Mouse (Mus musculus): ENCODE data around the gene L3mbtl4. TPM values are rescaled to one million over a fixed set of nuclear protein-coding genes. Genes with fewer than 3 reads are reported as not detected.

The L3mbtl4 gene
- total RNA-seq, 1 experiment from 2014 or later = 0.37 TPM

DNA sequence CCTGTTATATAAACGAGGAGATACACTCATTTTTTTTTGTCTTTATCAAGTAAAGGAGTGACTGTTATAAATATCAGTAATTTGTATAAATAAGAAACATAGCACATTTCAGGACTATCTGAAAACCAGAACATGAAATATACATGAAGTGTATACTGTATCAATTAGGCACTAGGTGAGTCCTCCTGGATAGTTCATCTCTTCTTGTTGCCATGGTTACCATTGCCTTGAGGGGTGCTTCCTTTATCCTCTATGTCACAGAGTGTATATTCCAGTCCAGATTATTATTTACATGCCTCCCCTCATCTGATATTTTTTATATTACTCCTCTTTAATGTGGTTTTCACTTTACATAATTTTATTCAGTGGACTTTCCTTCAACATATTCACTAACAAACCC lies 392.9 kb downstream of the L3mbtl4 start:
- DNase-seq = no peak

GRCm38 (mm10) chr17:68672088-68672504 lies 398.5 kb downstream of the L3mbtl4 start:
- DNase-seq = no peak

DNA sequence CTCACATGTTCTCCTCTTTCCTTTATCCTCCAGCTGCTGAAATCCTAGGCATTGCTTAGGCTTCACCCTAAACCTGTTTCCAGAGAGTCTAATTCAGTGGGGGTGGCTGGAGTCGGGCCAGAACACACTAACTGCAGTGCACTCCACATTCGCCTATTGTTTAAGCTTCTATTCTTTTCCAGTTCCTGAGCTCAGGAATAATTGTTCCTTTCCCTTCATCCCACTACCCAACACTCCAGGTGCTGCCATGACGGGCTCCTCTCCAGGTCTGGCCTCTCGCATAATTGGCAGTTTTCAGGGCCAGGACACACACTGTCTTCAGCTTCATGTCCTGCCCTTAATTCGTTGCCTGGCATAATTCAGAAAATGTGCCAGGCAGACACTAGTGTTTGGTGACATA lies 437.1 kb downstream of the L3mbtl4 start:
- no peak for DNase-seq

DNA sequence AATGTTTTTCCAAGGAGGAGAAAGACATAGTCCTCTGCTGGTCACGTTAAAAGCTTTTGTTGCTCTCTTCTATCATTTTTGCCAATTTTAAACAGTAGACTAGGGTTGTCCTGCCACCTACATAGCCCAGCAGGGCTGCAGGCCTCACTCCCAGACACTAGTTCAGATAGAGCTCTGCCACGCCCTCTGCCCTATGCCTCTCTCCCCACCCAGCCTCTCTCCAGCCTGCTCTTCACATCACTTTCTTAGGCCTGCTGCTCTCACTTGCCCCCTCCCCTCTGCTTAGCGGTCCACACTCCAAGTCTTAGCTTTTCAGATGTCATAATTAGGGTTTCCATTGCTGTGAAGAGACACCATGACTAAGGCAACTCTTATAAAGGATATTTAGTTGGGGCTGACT lies 437.8 kb downstream of the L3mbtl4 start:
- DNase-seq = no peak

- no peak for DNase-seq
Measured at GRCm38 (mm10) chr17:68748296-68748695, 474.7 kb downstream of the L3mbtl4 start.

GRCm38 (mm10) chr17:68750513-68750912 lies 476.9 kb downstream of the L3mbtl4 start:
- DNase-seq = no peak

DNA sequence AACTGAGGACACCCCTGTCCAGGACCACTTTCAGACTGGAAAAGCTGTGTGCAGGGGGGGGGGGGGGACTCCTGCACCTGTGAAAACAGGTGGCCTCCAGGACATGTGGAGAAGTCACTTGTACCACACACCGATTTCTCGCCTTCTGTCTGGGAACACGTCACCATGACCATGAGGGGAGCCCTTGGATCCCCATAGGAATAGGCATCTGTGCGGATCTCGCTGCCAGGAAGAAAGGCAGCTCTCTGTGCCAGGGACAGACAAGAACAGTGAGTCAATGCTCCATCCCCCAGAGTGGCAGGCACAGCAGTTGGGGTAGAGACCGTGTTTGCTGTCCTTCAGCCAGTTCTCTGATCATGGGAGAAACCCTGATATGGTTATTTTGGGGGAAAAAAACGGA lies 479.5 kb downstream of the L3mbtl4 start:
- DNase-seq = no peak

GRCm38 (mm10) chr17:68754789-68755188 lies 481.2 kb downstream of the L3mbtl4 start:
- no peak for DNase-seq

DNA sequence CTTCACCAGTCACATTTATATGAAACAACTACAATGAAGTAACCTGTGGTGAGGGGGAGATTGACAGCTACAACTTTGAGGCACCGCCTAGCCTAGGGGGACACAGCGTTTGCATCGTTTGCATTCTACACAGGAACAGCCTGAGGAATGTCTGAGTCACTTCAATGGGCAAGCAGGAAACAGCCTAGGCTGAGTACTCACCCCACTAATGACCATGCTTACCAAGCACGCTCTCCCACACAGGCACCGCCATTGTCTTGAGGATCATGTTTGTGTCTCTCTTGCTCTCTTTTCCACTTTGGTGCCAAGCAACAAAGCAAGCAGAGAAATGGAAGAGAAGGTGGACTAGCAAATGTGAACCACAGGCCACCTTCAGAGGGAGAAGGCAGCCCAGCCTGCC lies 484.8 kb downstream of the L3mbtl4 start:
- no peak for DNase-seq

GRCm38 (mm10) chr17:68758936-68759335 lies 485.3 kb downstream of the L3mbtl4 start:
- no peak for DNase-seq

DNA sequence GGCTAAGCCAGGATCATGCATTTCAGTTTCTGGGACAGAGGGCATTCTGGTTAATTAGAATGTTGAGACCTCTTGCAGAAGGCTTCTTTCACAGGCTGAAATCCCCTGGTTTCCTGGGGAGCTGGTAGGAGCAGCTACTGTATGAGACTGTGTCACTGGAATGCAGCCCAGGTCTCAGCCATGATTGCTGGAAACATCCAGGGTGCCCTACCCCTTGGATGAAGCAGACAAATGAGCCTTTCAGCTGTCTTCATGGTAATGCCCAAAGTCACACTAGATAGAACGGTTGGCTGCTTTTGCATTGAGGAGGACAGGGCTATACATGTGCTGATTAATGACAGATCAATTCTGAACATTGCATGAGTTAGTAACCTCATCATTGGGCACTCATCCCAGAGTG lies 486.4 kb downstream of the L3mbtl4 start:
- no peak for DNase-seq

- no peak for DNase-seq
Measured at GRCm38 (mm10) chr17:68764329-68764880, 490.8 kb downstream of the L3mbtl4 start.

GRCm38 (mm10) chr17:68769561-68769960 lies 496.0 kb downstream of the L3mbtl4 start:
- DNase-seq = no peak

- no peak for DNase-seq
Measured at GRCm38 (mm10) chr17:68771046-68771750, 497.6 kb downstream of the L3mbtl4 start.

GRCm38 (mm10) chr17:68793741-68794140 lies 520.1 kb downstream of the L3mbtl4 start:
- no peak for DNase-seq

- no peak for DNase-seq
Measured at GRCm38 (mm10) chr17:68826323-68826722, 552.7 kb downstream of the L3mbtl4 start, which contains the start of gene Tmem200c. Tmem200c (plus strand) TSS chr17:68826623.
